ENCODE assay signal across 16 mouse cellular contexts in genomic region chr13:56334802-56335690, GRCm38 (mm10). TPM values are rescaled to one million over a fixed set of nuclear protein-coding genes. Genes with fewer than 3 reads are reported as not detected.
DNase-seq lines count a peak whose midpoint lies in the region; ATAC-seq and TF ChIP-seq lines count a peak whose summit lies in the region.
"Had no signal": no experiment of that assay in that cellular context is flagged by ENCODE, and none has a peak within 500 bp of the region (broad histone marks: within the 10 kb centered on the region; RNA-seq: fewer than 3 reads in every experiment).

No protein-coding gene starts in this region.

- DNase-seq in liver, adult 2 months (ENCODE audit: extremely low read depth, low read depth, low spot score), result peak; percentile 37
- DNase-seq in liver, postnatal 0 days, result no peak
- no peak for DNase-seq in ES-E14 (ENCODE audit: low read depth, low spot score)
- no peak for DNase-seq in midbrain, postnatal 0 days (ENCODE audit: low spot score)
- DNase-seq in adrenal gland, adult (ENCODE audit: inconsistent age in 2 of 2, low spot score in 1 of 2), result no peak
- DNase-seq in stomach, postnatal 0 days (ENCODE audit: low spot score), result no peak
- DNase-seq: cerebellum, adult 11-12 months; gastrocnemius, postnatal 36 days; kidney, adult 11 months; kidney, postnatal 25 days; layer of hippocampus, postnatal 36 days had no signal

- H3K9ac ChIP-seq in liver, adult 2 months (ENCODE audit: low read depth, low read length), result no peak overlapping the region
- no peak overlapping the region for H3K9ac ChIP-seq in liver, postnatal 0 days (replicated peaks)
- peak overlapping the region; percentile 42; the same call in 1 of the 2 replicates for H3K9ac ChIP-seq in ES-E14 (ENCODE audit: insufficient read depth, low read depth, low read length, poor library complexity, severe bottlenecking)
- no peak overlapping the region for H3K9ac ChIP-seq in midbrain, postnatal 0 days (replicated peaks; ENCODE audit: low read length, poor library complexity, severe bottlenecking)
- no peak overlapping the region for H3K9ac ChIP-seq in stomach, postnatal 0 days (ENCODE audit: low read length)
- H3K9ac ChIP-seq: embryonic facial prominence, embryonic 13.5 days; stomach, embryonic 15.5 days had no signal

- H3K79me2 ChIP-seq in liver, adult 2 months (ENCODE audit: control insufficient read depth, insufficient read depth, low read length), result no peaks in the 10 kb centered on the region

- no peak for TF ChIP-seq CTCF in liver, adult 2 months (IDR thresholded peaks at IDR 0.05; ENCODE audit: low read depth, low read length)
- no peak for TF ChIP-seq CTCF in liver, postnatal 0 days (IDR thresholded peaks at IDR 0.05; ENCODE audit: low read depth)
- TF ChIP-seq CTCF in midbrain, postnatal 0 days (IDR thresholded peaks at IDR 0.05), result peak; percentile 44
- no peak for TF ChIP-seq CTCF in stomach, postnatal 0 days (IDR thresholded peaks at IDR 0.05; ENCODE audit: low read depth)

- H3K4me2 ChIP-seq in liver, postnatal 0 days (ENCODE audit: low read depth, low read length), result no peak overlapping the region
- H3K4me2 ChIP-seq in midbrain, postnatal 0 days (ENCODE audit: low read depth, low read length, poor library complexity, severe bottlenecking), result no peak overlapping the region
- H3K4me2 ChIP-seq in stomach, postnatal 0 days (replicated peaks; ENCODE audit: low read depth), result no peak overlapping the region
- H3K4me2 ChIP-seq: embryonic facial prominence, embryonic 13.5 days; stomach, embryonic 15.5 days had no signal

- TF ChIP-seq POLR2A in liver, adult 2 months (IDR thresholded peaks at IDR 0.05; ENCODE audit: extremely low read depth, insufficient read depth, low read length), result no peak

- no peaks in the 10 kb centered on the region for H3K27me3 ChIP-seq in liver, adult 2 months (ENCODE audit: control insufficient read depth, insufficient read depth, low read length)
- no peaks in the 10 kb centered on the region for H3K27me3 ChIP-seq in liver, postnatal 0 days (ENCODE audit: insufficient read depth, low read length)
- no peaks in the 10 kb centered on the region for H3K27me3 ChIP-seq in midbrain, postnatal 0 days (ENCODE audit: insufficient read depth, low read length)
- H3K27me3 ChIP-seq in stomach, postnatal 0 days (ENCODE audit: control insufficient read depth, insufficient read depth, low read length), result no peaks in the 10 kb centered on the region
- H3K27me3 ChIP-seq: embryonic facial prominence, embryonic 13.5 days; Patski; stomach, embryonic 15.5 days had no signal

- TF ChIP-seq EP300 in liver, postnatal 0 days (IDR thresholded peaks at IDR 0.05; ENCODE audit: low read depth), result no peak
- no peak for TF ChIP-seq EP300 in stomach, postnatal 0 days (optimal IDR thresholded peaks at IDR 0.05)

- no peak; the same call in 1 of the 2 replicates for ATAC-seq in liver, postnatal 0 days
- ATAC-seq in common myeloid progenitor, adult 5-6 weeks (replicated peaks; ENCODE audit: low read depth, poor library complexity, severe bottlenecking), result 0 out of 2 replicates have a peak, but pooled peaks have one; percentile 18
- ATAC-seq in midbrain, postnatal 0 days (ENCODE audit: low FRiP score), result no peak
- no peak for ATAC-seq in stomach, postnatal 0 days (ENCODE audit: low FRiP score, low TSS enrichment)
- ATAC-seq: Patski had no signal

- 72% methylated on average over 10 of the region's 10 CpGs for WGBS in liver, adult 2 months
- 54% methylated on average over 10 of the region's 10 CpGs for WGBS in liver, postnatal 0 days (ENCODE audit: insufficient replicate concordance)
- WGBS in midbrain, postnatal 0 days, result 33% methylated on average over 10 of the region's 10 CpGs
- 72% methylated on average over 10 of the region's 10 CpGs for WGBS in stomach, postnatal 0 days

- no peaks in the 10 kb centered on the region for H3K9me3 ChIP-seq in liver, postnatal 0 days (ENCODE audit: low read length)
- H3K9me3 ChIP-seq in ES-E14 (ENCODE audit: control insufficient read depth, insufficient read depth, low read depth, low read length), result no peaks in the 10 kb centered on the region
- H3K9me3 ChIP-seq in midbrain, postnatal 0 days (ENCODE audit: low read length), result no peaks in the 10 kb centered on the region
- no peaks in the 10 kb centered on the region for H3K9me3 ChIP-seq in stomach, postnatal 0 days (ENCODE audit: control insufficient read depth, low read length)
- H3K9me3 ChIP-seq: embryonic facial prominence, embryonic 13.5 days; forebrain, embryonic 10.5 days; stomach, embryonic 15.5 days had no signal

- in situ Hi-C loops in ES-E14 (cut with MboI; ENCODE audit: low sequenced_read_pairs in 2 of 2, unreplicated experiment in 2 of 2), result no loop called here

- H3K36me3 ChIP-seq in liver, adult 2 months (ENCODE audit: control insufficient read depth, insufficient read depth, low read length), result no peaks in the 10 kb centered on the region
- H3K36me3 ChIP-seq in liver, postnatal 0 days (replicated peaks; ENCODE audit: insufficient read depth, low read length), result no peaks in the 10 kb centered on the region
- no peaks in the 10 kb centered on the region for H3K36me3 ChIP-seq in ES-E14 (ENCODE audit: control insufficient read depth, insufficient read depth, low read length, poor library complexity, severe bottlenecking)
- no peaks in the 10 kb centered on the region for H3K36me3 ChIP-seq in midbrain, postnatal 0 days (ENCODE audit: insufficient read depth, low read length)
- H3K36me3 ChIP-seq in stomach, postnatal 0 days (ENCODE audit: control insufficient read depth, insufficient read depth, low read length), result no peaks in the 10 kb centered on the region
- H3K36me3 ChIP-seq: embryonic facial prominence, embryonic 13.5 days; forebrain, embryonic 10.5 days; stomach, embryonic 15.5 days had no signal

- no peak overlapping the region for H3K27ac ChIP-seq in liver, adult 2 months (replicated peaks; ENCODE audit: insufficient read depth, low read depth, low read length)
- no peak overlapping the region for H3K27ac ChIP-seq in liver, postnatal 0 days (ENCODE audit: low read depth)
- H3K27ac ChIP-seq in ES-E14 (ENCODE audit: insufficient read depth, low read depth, low read length, poor library complexity, severe bottlenecking), result no peak overlapping the region
- H3K27ac ChIP-seq in midbrain, postnatal 0 days (ENCODE audit: low read depth, low read length), result no peak overlapping the region
- H3K27ac ChIP-seq in stomach, postnatal 0 days (replicated peaks), result no peak overlapping the region
- H3K27ac ChIP-seq: embryonic facial prominence, embryonic 13.5 days; forebrain, embryonic 10.5 days; stomach, embryonic 15.5 days had no signal

- no peak overlapping the region for H3K4me3 ChIP-seq in liver, adult 2 months (ENCODE audit: insufficient read depth, low read depth, low read length)
- no peak overlapping the region for H3K4me3 ChIP-seq in liver, postnatal 0 days (ENCODE audit: low read depth, low read length)
- no peak overlapping the region for H3K4me3 ChIP-seq in ES-E14 (ENCODE audit: insufficient read depth in 1 of 2, low read depth in 1 of 2, low read length in 2 of 2, poor library complexity in 1 of 2, severe bottlenecking in 1 of 2)
- H3K4me3 ChIP-seq in midbrain, postnatal 0 days (ENCODE audit: low read depth, low read length), result no peak overlapping the region
- no peak overlapping the region for H3K4me3 ChIP-seq in stomach, postnatal 0 days (ENCODE audit: low read depth, low read length)
- H3K4me3 ChIP-seq: embryonic facial prominence, embryonic 13.5 days; forebrain, embryonic 10.5 days; stomach, embryonic 15.5 days had no signal

- no peaks in the 10 kb centered on the region for H3K4me1 ChIP-seq in liver, adult 2 months (ENCODE audit: control insufficient read depth, insufficient read depth, low read length)
- H3K4me1 ChIP-seq in liver, postnatal 0 days (ENCODE audit: insufficient read depth), result no peaks in the 10 kb centered on the region
- H3K4me1 ChIP-seq in ES-E14 (ENCODE audit: control insufficient read depth in 2 of 2, insufficient read depth in 2 of 2, low read length in 2 of 2, poor library complexity in 1 of 2), result peaks cover 0 to 15% of the 10 kb centered on the region in 2 experiments; a peak in 3 of 4 replicates
- no peaks in the 10 kb centered on the region; the same call in 1 of the 2 replicates for H3K4me1 ChIP-seq in midbrain, postnatal 0 days (ENCODE audit: insufficient read depth, low read length)
- no peaks in the 10 kb centered on the region for H3K4me1 ChIP-seq in stomach, postnatal 0 days (replicated peaks; ENCODE audit: control insufficient read depth, insufficient read depth)
- H3K4me1 ChIP-seq: stomach, embryonic 15.5 days had no signal

TF ChIP-seq in ES-E14, 5 proteins besides CTCF, POLR2A, EP300 and RAD21:
- TF ChIP-seq ZC3H11A (IDR thresholded peaks at IDR 0.05; ENCODE audit: borderline replicate concordance, low read depth, low read length) (no peak), MAFK (IDR thresholded peaks at IDR 0.05; ENCODE audit: insufficient read depth, low read depth, low read length) (no peak), ZNF384 (IDR thresholded peaks at IDR 0.05; ENCODE audit: low read depth, low read length) (no peak), HCFC1 (IDR thresholded peaks at IDR 0.05; ENCODE audit: borderline replicate concordance, insufficient read depth, low read length) (no peak), CHD2 (IDR thresholded peaks at IDR 0.05; ENCODE audit: low read depth, low read length) (no peak)
TF ChIP-seq in ES-E14: peak in this region for 0.

RNA-seq across cellular contexts. Expression of gene Cxcl14, which starts 38.7 kb away (rescaled TPM):
- 0.20 and 0.46 TPM in 2 replicates for total RNA-seq in liver, adult 2 months (2014; rRNA removed)
- 2.2 and 2.6 TPM in 2 replicates for polyA plus RNA-seq in liver, adult 2 months (2012; rRNA removed)
- 0.06 and 0.12 TPM in 2 replicates for polyA plus RNA-seq in liver, postnatal 0 days (2015; fragmentation: Nextera tagmentation; extraction: Ambion mirVana)
- total RNA-seq in ES-E14 (2012; rRNA removed), result 2.6 and 2.8 TPM in 2 replicates
- total RNA-seq in common myeloid progenitor, adult 5-6 weeks (2017), result not detected in 2 replicates
- 31.5 and 34.1 TPM in 2 replicates for total RNA-seq in midbrain, postnatal 0 days (2014; rRNA removed)
- polyA plus RNA-seq in midbrain, postnatal 0 days (2015; fragmentation: Nextera tagmentation; extraction: Ambion mirVana), result 32.7 and 37.0 TPM in 2 replicates
- polyA plus RNA-seq in stomach, postnatal 0 days (2015; fragmentation: Nextera tagmentation; extraction: Ambion mirVana), result 10.1 and 10.6 TPM in 2 replicates
